In the genomic region with DNA sequence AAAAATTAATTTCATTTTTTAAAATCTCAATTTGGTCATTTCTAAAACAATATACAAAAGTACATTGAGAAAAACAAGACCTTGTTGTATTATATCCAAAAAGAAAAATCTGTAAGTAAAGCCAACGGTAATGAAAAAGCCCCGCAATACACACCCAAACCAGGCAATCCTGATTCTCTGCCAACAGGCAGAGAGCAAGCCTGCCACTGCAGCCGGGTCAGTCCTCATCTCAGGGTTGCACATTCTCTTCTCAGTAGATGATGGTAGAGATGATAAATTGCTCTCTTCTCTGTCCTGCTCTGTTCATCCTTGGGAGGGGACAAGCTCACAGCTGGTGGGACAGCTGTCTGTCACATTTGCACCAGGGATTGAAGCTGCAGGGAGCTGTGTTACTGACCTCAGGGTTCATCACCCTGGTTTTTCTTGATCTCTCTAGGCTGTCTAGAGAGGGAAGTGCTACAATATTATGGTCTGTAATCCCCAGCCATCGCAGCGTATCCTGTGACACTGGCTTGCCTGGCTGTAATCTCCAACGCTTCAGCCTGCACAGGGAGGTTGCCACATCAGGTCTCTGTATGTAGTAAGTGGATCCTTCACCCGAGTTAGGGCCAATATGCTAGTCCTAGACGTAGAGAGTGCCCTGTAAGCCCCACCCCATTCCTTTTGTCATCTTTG, we compare ENCODE assay signal across 20 mouse cellular contexts.
DNase-seq lines count a peak whose midpoint lies in the region; ATAC-seq and TF ChIP-seq lines count a peak whose summit lies in the region.
"Had no signal": no experiment of that assay in that cellular context is flagged by ENCODE, and none has a peak within 500 bp of the region (broad histone marks: within the 10 kb centered on the region; RNA-seq: fewer than 3 reads in every experiment).

No protein-coding gene starts in this region.

- H3K9ac ChIP-seq in limb, embryonic 13.5 days: no peak overlapping the region
- no peak overlapping the region for H3K9ac ChIP-seq in midbrain, embryonic 11.5 days (ENCODE audit: low read length)
- H3K9ac ChIP-seq in midbrain, postnatal 0 days (replicated peaks; ENCODE audit: low read length, poor library complexity, severe bottlenecking): no peak overlapping the region
- H3K9ac ChIP-seq: embryonic facial prominence, embryonic 13.5 days; hindbrain, embryonic 13.5 days; liver, postnatal 0 days had no signal

- no peak overlapping the region for H3K4me2 ChIP-seq in limb, embryonic 13.5 days (replicated peaks)
- H3K4me2 ChIP-seq in midbrain, embryonic 11.5 days: no peak overlapping the region
- H3K4me2 ChIP-seq in midbrain, postnatal 0 days (ENCODE audit: low read depth, low read length, poor library complexity, severe bottlenecking): no peak overlapping the region
- H3K4me2 ChIP-seq: embryonic facial prominence, embryonic 13.5 days; hindbrain, embryonic 13.5 days had no signal

- 45% methylated on average over 8 of the region's 8 CpGs for WGBS in limb, embryonic 13.5 days
- 62% methylated on average over 8 of the region's 8 CpGs for WGBS in limb, embryonic 10.5 days
- 68% methylated on average over 8 of the region's 8 CpGs for WGBS in midbrain, embryonic 11.5 days
- WGBS in midbrain, postnatal 0 days: 59% methylated on average over 8 of the region's 8 CpGs

- H3K27ac ChIP-seq in limb, embryonic 13.5 days: no peak overlapping the region
- H3K27ac ChIP-seq in limb, embryonic 10.5 days: no peak overlapping the region
- no peak overlapping the region for H3K27ac ChIP-seq in midbrain, embryonic 11.5 days (ENCODE audit: low read depth, low read length)
- H3K27ac ChIP-seq in midbrain, postnatal 0 days (ENCODE audit: low read depth, low read length): no peak overlapping the region
- H3K27ac ChIP-seq: embryonic facial prominence, embryonic 13.5 days; hindbrain, embryonic 13.5 days had no signal

- DNase-seq in limb, embryonic 10.5 days (ENCODE audit: low spot score): no peak
- peak; percentile 59 for DNase-seq in midbrain, embryonic 11.5 days (ENCODE audit: low spot score, missing footprints)
- no peak for DNase-seq in midbrain, postnatal 0 days (ENCODE audit: low spot score)
- no peak for DNase-seq in layer of hippocampus, adult 9-11 months
- DNase-seq: adrenal gland, postnatal 36 days; cerebellum, adult 11 months; cerebellum, adult 9-11 months; gastrocnemius, postnatal 25 days; heart, postnatal 36 days; kidney, adult 11 months; kidney, postnatal 4 days; liver, postnatal 0 days; right cerebral cortex, postnatal 25 days had no signal

- H3K4me1 ChIP-seq in limb, embryonic 13.5 days: peaks cover 15% of the 10 kb centered on the region
- H3K4me1 ChIP-seq in limb, embryonic 10.5 days: peaks cover 13% of the 10 kb centered on the region
- H3K4me1 ChIP-seq in midbrain, embryonic 11.5 days (ENCODE audit: control insufficient read depth, insufficient read depth, low read length): no peaks in the 10 kb centered on the region
- no peaks in the 10 kb centered on the region for H3K4me1 ChIP-seq in midbrain, postnatal 0 days (ENCODE audit: insufficient read depth, low read length)
- H3K4me1 ChIP-seq: hindbrain, embryonic 13.5 days had no signal

- TF ChIP-seq CTCF in midbrain, postnatal 0 days (IDR thresholded peaks at IDR 0.05): no peak

- ATAC-seq in limb, embryonic 13.5 days (ENCODE audit: low FRiP score, low read depth): 0 out of 2 replicates have a peak, but pooled peaks have one; percentile 54
- ATAC-seq in midbrain, embryonic 11.5 days (ENCODE audit: low FRiP score): no peak
- ATAC-seq in midbrain, postnatal 0 days (ENCODE audit: low FRiP score): no peak
- ATAC-seq in granulocyte monocyte progenitor cell, adult 5-6 weeks (replicated peaks; ENCODE audit: poor library complexity, severe bottlenecking): peak; percentile 81
- ATAC-seq in megakaryocyte-erythroid progenitor cell, adult 5-6 weeks (replicated peaks; ENCODE audit: low FRiP score, low TSS enrichment, poor library complexity, severe bottlenecking): peak; percentile 42
- ATAC-seq: forebrain, embryonic 14.5 days; liver, postnatal 0 days had no signal

- H3K36me3 ChIP-seq in limb, embryonic 13.5 days: peaks cover 5% of the 10 kb centered on the region; the same call in 1 of the 2 replicates
- H3K36me3 ChIP-seq in limb, embryonic 10.5 days: 0 out of 2 replicates have a peak, but pooled peaks cover 3% of the 10 kb centered on the region
- H3K36me3 ChIP-seq in midbrain, embryonic 11.5 days (ENCODE audit: control insufficient read depth, insufficient read depth, low read length): no peaks in the 10 kb centered on the region
- H3K36me3 ChIP-seq in midbrain, postnatal 0 days (ENCODE audit: insufficient read depth, low read length): no peaks in the 10 kb centered on the region

- no peaks in the 10 kb centered on the region for H3K27me3 ChIP-seq in limb, embryonic 13.5 days
- H3K27me3 ChIP-seq in limb, embryonic 10.5 days (ENCODE audit: low read depth, poor library complexity, severe bottlenecking): no peaks in the 10 kb centered on the region
- H3K27me3 ChIP-seq in midbrain, embryonic 11.5 days (ENCODE audit: control insufficient read depth, insufficient read depth, low read length): no peaks in the 10 kb centered on the region
- H3K27me3 ChIP-seq in midbrain, postnatal 0 days (ENCODE audit: insufficient read depth, low read length): no peaks in the 10 kb centered on the region
- H3K27me3 ChIP-seq: embryonic facial prominence, embryonic 13.5 days; hindbrain, embryonic 13.5 days had no signal

- no peak overlapping the region for H3K4me3 ChIP-seq in limb, embryonic 13.5 days
- H3K4me3 ChIP-seq in limb, embryonic 10.5 days: no peak overlapping the region
- H3K4me3 ChIP-seq in midbrain, embryonic 11.5 days (ENCODE audit: low read depth, low read length): no peak overlapping the region
- H3K4me3 ChIP-seq in midbrain, postnatal 0 days (ENCODE audit: low read depth, low read length): no peak overlapping the region
- H3K4me3 ChIP-seq: embryonic facial prominence, embryonic 13.5 days; hindbrain, embryonic 13.5 days; megakaryocyte, embryonic 14.5 days had no signal

- peaks cover 7% of the 10 kb centered on the region; the same call in 1 of the 2 replicates for H3K9me3 ChIP-seq in limb, embryonic 13.5 days
- no peaks in the 10 kb centered on the region; the same call in 1 of the 2 replicates for H3K9me3 ChIP-seq in limb, embryonic 10.5 days (replicated peaks)
- H3K9me3 ChIP-seq in midbrain, embryonic 11.5 days (ENCODE audit: control insufficient read depth, low read length): no peaks in the 10 kb centered on the region; the same call in 1 of the 2 replicates
- no peaks in the 10 kb centered on the region for H3K9me3 ChIP-seq in midbrain, postnatal 0 days (ENCODE audit: low read length)
- H3K9me3 ChIP-seq: embryonic facial prominence, embryonic 13.5 days; hindbrain, embryonic 13.5 days had no signal

Comparison
In these comparisons a context has a peak if more than half of its experiments do, and no peak if none do; other contexts are left out.
1. ATAC-seq: peak in limb, embryonic 13.5 days (single experiment), granulocyte monocyte progenitor cell, adult 5-6 weeks (single experiment) and megakaryocyte-erythroid progenitor cell, adult 5-6 weeks (single experiment); none in midbrain, embryonic 11.5 days (single experiment) and midbrain, postnatal 0 days (single experiment).